Mouse (Mus musculus): ENCODE data around the gene Gdap2. TPM values are rescaled to one million over a fixed set of nuclear protein-coding genes. Genes with fewer than 3 reads are reported as not detected.

The Gdap2 gene
- 31.6 and 37.8 TPM in 2 replicates for polyA plus RNA-seq (2012; rRNA removed)

GRCm38 (mm10) chr3:100162315-100163105 lies at the start of gene Gdap2, which contains the start of gene Wdr3:
Gdap2 (plus strand) TSS chr3:100162381.
Wdr3 (minus strand) TSS chr3:100162407.
- H3K27ac ChIP-seq (ENCODE audit: insufficient read depth, low read length): peak within 1 kb of the TSS; percentile 5; the same call in 1 of the 2 replicates
- TF ChIP-seq CTCF (IDR thresholded peaks at IDR 0.05; ENCODE audit: extremely low read depth, insufficient read depth, low read length) (no peak), POLR2A (IDR thresholded peaks at IDR 0.05; ENCODE audit: extremely low read depth, insufficient read depth, low read length) (peak; percentile 99)
- H3K4me3 ChIP-seq (ENCODE audit: insufficient read depth, low read length): peak within 1 kb of the TSS; percentile 54
- H3K4me1 ChIP-seq (ENCODE audit: control insufficient read depth, insufficient read depth, low read length): peaks cover 6% of the 10 kb centered on the region; the same call in 1 of the 2 replicates

GRCm38 (mm10) chr3:100118681-100119080 lies 43.5 kb upstream of the Gdap2 start:
- no peak overlapping the region for H3K4me3 ChIP-seq (ENCODE audit: insufficient read depth, low read length)
- H3K27ac ChIP-seq (ENCODE audit: insufficient read depth, low read length): no peak overlapping the region
- no peak for TF ChIP-seq CTCF (IDR thresholded peaks at IDR 0.05; ENCODE audit: extremely low read depth, insufficient read depth, low read length)
- no peak for TF ChIP-seq POLR2A (IDR thresholded peaks at IDR 0.05; ENCODE audit: extremely low read depth, insufficient read depth, low read length)
- no peaks in the 10 kb centered on the region for H3K4me1 ChIP-seq (ENCODE audit: control insufficient read depth, insufficient read depth, low read length)

GRCm38 (mm10) chr3:100121961-100122360 lies 40.2 kb upstream of the Gdap2 start:
- TF ChIP-seq POLR2A (IDR thresholded peaks at IDR 0.05; ENCODE audit: extremely low read depth, insufficient read depth, low read length) (no peak), CTCF (IDR thresholded peaks at IDR 0.05; ENCODE audit: extremely low read depth, insufficient read depth, low read length) (no peak)
- no peak overlapping the region for H3K27ac ChIP-seq (ENCODE audit: insufficient read depth, low read length)
- H3K4me1 ChIP-seq (ENCODE audit: control insufficient read depth, insufficient read depth, low read length): no peaks in the 10 kb centered on the region
- no peak overlapping the region for H3K4me3 ChIP-seq (ENCODE audit: insufficient read depth, low read length)

- Histone ChIP-seq H3K4me1 (ENCODE audit: control insufficient read depth, insufficient read depth, low read length) (no peaks in the 10 kb centered on the region), H3K27ac (ENCODE audit: insufficient read depth, low read length) (no peak overlapping the region), H3K4me3 (ENCODE audit: insufficient read depth, low read length) (no peak overlapping the region)
- TF ChIP-seq POLR2A (IDR thresholded peaks at IDR 0.05; ENCODE audit: extremely low read depth, insufficient read depth, low read length) (no peak), CTCF (IDR thresholded peaks at IDR 0.05; ENCODE audit: extremely low read depth, insufficient read depth, low read length) (no peak)
These were observed 39.7 kb upstream of the Gdap2 start for GRCm38 (mm10) chr3:100122445-100122844.

- TF ChIP-seq POLR2A (IDR thresholded peaks at IDR 0.05; ENCODE audit: extremely low read depth, insufficient read depth, low read length) (no peak), CTCF (IDR thresholded peaks at IDR 0.05; ENCODE audit: extremely low read depth, insufficient read depth, low read length) (no peak)
- Histone ChIP-seq H3K4me3 (ENCODE audit: insufficient read depth, low read length) (peak overlapping the region; percentile 54; the same call in 1 of the 2 replicates), H3K4me1 (ENCODE audit: control insufficient read depth, insufficient read depth, low read length) (peaks cover 6% of the 10 kb centered on the region; the same call in 1 of the 2 replicates), H3K27ac (ENCODE audit: insufficient read depth, low read length) (no peak overlapping the region)
These were observed 1.3 kb upstream of the Gdap2 start for GRCm38 (mm10) chr3:100160682-100161445.

- peaks cover 6% of the 10 kb centered on the region; the same call in 1 of the 2 replicates for H3K4me1 ChIP-seq (ENCODE audit: control insufficient read depth, insufficient read depth, low read length)
- no peak overlapping the region for H3K27ac ChIP-seq (ENCODE audit: insufficient read depth, low read length)
- peak overlapping the region; percentile 54 for H3K4me3 ChIP-seq (ENCODE audit: insufficient read depth, low read length)
- no peak for TF ChIP-seq CTCF (IDR thresholded peaks at IDR 0.05; ENCODE audit: extremely low read depth, insufficient read depth, low read length)
- no peak for TF ChIP-seq POLR2A (IDR thresholded peaks at IDR 0.05; ENCODE audit: extremely low read depth, insufficient read depth, low read length)
These were observed 391 bp upstream of the Gdap2 start for GRCm38 (mm10) chr3:100161665-100162314.

GRCm38 (mm10) chr3:100163556-100163955 lies 1.4 kb downstream of the Gdap2 start:
- TF ChIP-seq POLR2A (IDR thresholded peaks at IDR 0.05; ENCODE audit: extremely low read depth, insufficient read depth, low read length): no peak
- TF ChIP-seq CTCF (IDR thresholded peaks at IDR 0.05; ENCODE audit: extremely low read depth, insufficient read depth, low read length): no peak
- Histone ChIP-seq H3K4me1 (ENCODE audit: control insufficient read depth, insufficient read depth, low read length) (peaks cover 6% of the 10 kb centered on the region; the same call in 1 of the 2 replicates), H3K4me3 (ENCODE audit: insufficient read depth, low read length) (no peak overlapping the region), H3K27ac (ENCODE audit: insufficient read depth, low read length) (no peak overlapping the region)

- Histone ChIP-seq H3K4me1 (ENCODE audit: control insufficient read depth, insufficient read depth, low read length) (peaks cover 6% of the 10 kb centered on the region; the same call in 1 of the 2 replicates), H3K27ac (ENCODE audit: insufficient read depth, low read length) (no peak overlapping the region), H3K4me3 (ENCODE audit: insufficient read depth, low read length) (no peak overlapping the region)
- no peak for TF ChIP-seq POLR2A (IDR thresholded peaks at IDR 0.05; ENCODE audit: extremely low read depth, insufficient read depth, low read length)
- TF ChIP-seq CTCF (IDR thresholded peaks at IDR 0.05; ENCODE audit: extremely low read depth, insufficient read depth, low read length): no peak
These were observed 2.8 kb downstream of the Gdap2 start for GRCm38 (mm10) chr3:100164991-100165390.

- Histone ChIP-seq H3K4me1 (ENCODE audit: control insufficient read depth, insufficient read depth, low read length) (no peaks in the 10 kb centered on the region), H3K4me3 (ENCODE audit: insufficient read depth, low read length) (no peak overlapping the region), H3K27ac (ENCODE audit: insufficient read depth, low read length) (no peak overlapping the region)
- TF ChIP-seq CTCF (IDR thresholded peaks at IDR 0.05; ENCODE audit: extremely low read depth, insufficient read depth, low read length) (no peak), POLR2A (IDR thresholded peaks at IDR 0.05; ENCODE audit: extremely low read depth, insufficient read depth, low read length) (no peak)
These were observed 13.8 kb downstream of the Gdap2 start for GRCm38 (mm10) chr3:100176031-100176430.

Data from cortical plate, adult 2 months (tissue).